12 mouse cellular contexts compared by ENCODE assay signal in genomic region chr6:114914041-114914716, GRCm38 (mm10). TPM values are rescaled to one million over a fixed set of nuclear protein-coding genes. Genes with fewer than 3 reads are reported as not detected.
A peak's percentile ranks its signal among the peaks of the same experiment; 100 is the strongest.
DNase-seq lines count a peak whose midpoint lies in the region; ATAC-seq and TF ChIP-seq lines count a peak whose summit lies in the region.
"Had no signal": no experiment of that assay in that cellular context is flagged by ENCODE, and none has a peak within 500 bp of the region (broad histone marks: within the 10 kb centered on the region; RNA-seq: fewer than 3 reads in every experiment).

No protein-coding gene starts in this region.

- TF ChIP-seq CTCF in brain, embryonic 14.5 days (IDR thresholded peaks at IDR 0.05; ENCODE audit: borderline replicate concordance, extremely low read depth, insufficient read depth, insufficient read length): no peak
- TF ChIP-seq CTCF in lung, postnatal 0 days (IDR thresholded peaks at IDR 0.05): no peak

- no peaks in the 10 kb centered on the region for H3K27me3 ChIP-seq in heart, embryonic 12.5 days (replicated peaks)
- H3K27me3 ChIP-seq in forebrain, embryonic 16.5 days (replicated peaks; ENCODE audit: control insufficient read depth, insufficient read depth, low read length): no peaks in the 10 kb centered on the region
- no peaks in the 10 kb centered on the region for H3K27me3 ChIP-seq in lung, postnatal 0 days (replicated peaks; ENCODE audit: insufficient read depth, low read length)
- H3K27me3 ChIP-seq: CH12.LX had no signal

- no peaks in the 10 kb centered on the region for H3K9me3 ChIP-seq in heart, embryonic 12.5 days (replicated peaks)
- H3K9me3 ChIP-seq in forebrain, embryonic 16.5 days (ENCODE audit: control insufficient read depth, low read length): no peaks in the 10 kb centered on the region
- H3K9me3 ChIP-seq in lung, postnatal 0 days (ENCODE audit: low read length): no peaks in the 10 kb centered on the region

- H3K4me3 ChIP-seq in heart, embryonic 12.5 days: no peak overlapping the region
- no peak overlapping the region for H3K4me3 ChIP-seq in forebrain, embryonic 16.5 days (replicated peaks; ENCODE audit: low read length)
- H3K4me3 ChIP-seq in lung, postnatal 0 days (ENCODE audit: low read depth, low read length): no peak overlapping the region

- WGBS in heart, embryonic 12.5 days: 48% methylated on average over 10 of the region's 10 CpGs
- 17% methylated on average over 10 of the region's 10 CpGs for WGBS in forebrain, embryonic 16.5 days
- 51% methylated on average over 10 of the region's 10 CpGs for WGBS in lung, postnatal 0 days

- TF ChIP-seq POLR2A in brain, embryonic 14.5 days (IDR thresholded peaks at IDR 0.05; ENCODE audit: borderline replicate concordance, extremely low read depth, insufficient read depth, insufficient read length, poor library complexity, severe bottlenecking): no peak

- peak overlapping the region; percentile 32 for H3K27ac ChIP-seq in heart, embryonic 12.5 days (ENCODE audit: poor library complexity, severe bottlenecking)
- no peak overlapping the region for H3K27ac ChIP-seq in forebrain, embryonic 16.5 days (ENCODE audit: low read length)
- 0 out of 2 replicates have a peak overlapping the region, but pooled peaks have one; percentile 10 for H3K27ac ChIP-seq in lung, postnatal 0 days (ENCODE audit: low read length)

- ATAC-seq in heart, embryonic 12.5 days (ENCODE audit: insufficient number of reproducible peaks, low FRiP score): no peak
- 0 out of 2 replicates have a peak, but pooled peaks have one; percentile 9 for ATAC-seq in forebrain, embryonic 16.5 days
- ATAC-seq in lung, postnatal 0 days: no peak
- ATAC-seq in granulocyte monocyte progenitor cell, adult 5-6 weeks (replicated peaks; ENCODE audit: poor library complexity, severe bottlenecking): no peak
- ATAC-seq: activated CD4-positive, CD25-positive, alpha-beta regulatory T cell, adult 4 months had no signal

- no peak for TF ChIP-seq EP300 in lung, postnatal 0 days (IDR thresholded peaks at IDR 0.05)

- peak overlapping the region; percentile 30 for H3K4me2 ChIP-seq in heart, embryonic 12.5 days
- no peak overlapping the region for H3K4me2 ChIP-seq in forebrain, embryonic 16.5 days (ENCODE audit: low read length)
- no peak overlapping the region for H3K4me2 ChIP-seq in lung, postnatal 0 days (replicated peaks; ENCODE audit: low read depth, low read length)

- no peak for DNase-seq in heart, adult 8-10 months (ENCODE audit: low spot score)
- peak; percentile 85 for DNase-seq in brain, embryonic 14.5 days (ENCODE audit: low read depth)
- no peak for DNase-seq in lung, postnatal 0 days (ENCODE audit: low spot score)
- no peak for DNase-seq in cerebellum, postnatal 25 days
- DNase-seq in left cerebral cortex, adult 8-10 months (ENCODE audit: low spot score in 2 of 2): no peak
- DNase-seq: cerebellum, adult 2 months; layer of hippocampus, postnatal 36 days had no signal

- H3K4me1 ChIP-seq in heart, embryonic 12.5 days (replicated peaks): peaks cover 82% of the 10 kb centered on the region
- peaks cover 63% of the 10 kb centered on the region for H3K4me1 ChIP-seq in forebrain, embryonic 16.5 days (replicated peaks; ENCODE audit: control insufficient read depth, insufficient read depth, low read length)
- peaks cover 57% of the 10 kb centered on the region for H3K4me1 ChIP-seq in lung, postnatal 0 days (ENCODE audit: insufficient read depth, low read depth, low read length)

- H3K36me3 ChIP-seq in heart, embryonic 12.5 days: peaks cover 14% of the 10 kb centered on the region
- H3K36me3 ChIP-seq in forebrain, embryonic 16.5 days (ENCODE audit: control insufficient read depth, insufficient read depth): no peaks in the 10 kb centered on the region
- no peaks in the 10 kb centered on the region for H3K36me3 ChIP-seq in lung, postnatal 0 days (ENCODE audit: insufficient read depth, low read length)

- H3K9ac ChIP-seq in heart, embryonic 12.5 days: peak overlapping the region; percentile 7; the same call in 1 of the 2 replicates
- H3K9ac ChIP-seq in forebrain, embryonic 16.5 days (replicated peaks; ENCODE audit: low read depth, low read length): no peak overlapping the region
- H3K9ac ChIP-seq in lung, postnatal 0 days (replicated peaks; ENCODE audit: low read depth): no peak overlapping the region

RNA-seq across cellular contexts. Expression of gene Vgll4, which starts 55.6 kb away (rescaled TPM):
- 74.3 and 76.4 TPM in 2 replicates for polyA plus RNA-seq in heart, embryonic 12.5 days (2016; fragmentation: Nextera tagmentation; extraction: Ambion mirVana)
- 10 to 100 TPM; 19.9 to 23.5 (median 21.4) TPM for total RNA-seq in heart, adult 8-10 months (2022)
- polyA plus RNA-seq in brain, embryonic 14.5 days (2012; rRNA removed): 39.7 and 40.9 TPM in 2 replicates
- 74.3 and 79.0 TPM in 2 replicates for polyA plus RNA-seq in forebrain, embryonic 16.5 days (2015; fragmentation: Nextera tagmentation; extraction: Ambion mirVana)
- polyA plus RNA-seq in lung, postnatal 0 days (2015; fragmentation: Nextera tagmentation; extraction: Ambion mirVana): 104 and 108 TPM in 2 replicates
- 14.0 and 16.5 TPM in 2 replicates for total RNA-seq in granulocyte monocyte progenitor cell, adult 5-6 weeks (2014; fragmentation: Nextera tagmentation)
- total RNA-seq in granulocyte monocyte progenitor cell, adult 5-6 weeks (2017): 16.9 and 22.8 TPM in 2 replicates
- total RNA-seq in left cerebral cortex, adult 8-10 months (2022): 10 to 100 TPM; 59.0 to 76.6 (median 62.4) TPM
